Mouse (Mus musculus): ENCODE data around the gene Lrfn5.

The Lrfn5 gene

GRCm38 (mm10) chr12:61522829-61523370 lies at the start of gene Lrfn5:
Gene Lrfn5 (plus strand): TSS chr12:61523150.
- DNase-seq, result peak; percentile 82

GRCm38 (mm10) chr12:61521501-61522147 lies 1.3 kb upstream of the Lrfn5 start:
- DNase-seq, result peak; percentile 17 to 53

GRCm38 (mm10) chr12:61522148-61522828 lies 662 bp upstream of the Lrfn5 start:
- peak; percentile 35 to 67 for DNase-seq

- peak; percentile 37 to 38 for DNase-seq
Measured at GRCm38 (mm10) chr12:61523631-61524182, 757 bp downstream of the Lrfn5 start.

- DNase-seq, result peak; percentile 57 to 68
Measured at GRCm38 (mm10) chr12:61524183-61524651, 1.3 kb downstream of the Lrfn5 start.

- peak; percentile 60 to 75 for DNase-seq
Measured at GRCm38 (mm10) chr12:61526199-61526598, 3.2 kb downstream of the Lrfn5 start.

GRCm38 (mm10) chr12:61579949-61580348 lies 57.0 kb downstream of the Lrfn5 start:
- no peak for DNase-seq

GRCm38 (mm10) chr12:61600305-61600704 lies 77.4 kb downstream of the Lrfn5 start:
- no peak for DNase-seq

GRCm38 (mm10) chr12:61607871-61608270 lies 84.9 kb downstream of the Lrfn5 start:
- DNase-seq, result no peak

GRCm38 (mm10) chr12:61610081-61610480 lies 87.1 kb downstream of the Lrfn5 start:
- no peak for DNase-seq

- DNase-seq, result no peak
Measured at GRCm38 (mm10) chr12:61624532-61624931, 101.6 kb downstream of the Lrfn5 start.

- DNase-seq, result no peak
Measured at GRCm38 (mm10) chr12:61654380-61654779, 131.4 kb downstream of the Lrfn5 start.

GRCm38 (mm10) chr12:61723158-61723557 lies 200.2 kb downstream of the Lrfn5 start:
- DNase-seq, result peak; percentile 42 to 62

GRCm38 (mm10) chr12:61807073-61807605 lies 284.2 kb downstream of the Lrfn5 start:
- DNase-seq, result no peak

GRCm38 (mm10) chr12:61823601-61824000 lies 300.7 kb downstream of the Lrfn5 start:
- no peak for DNase-seq

- DNase-seq, result peak in 1 of 2 experiments; percentile 31
Measured at GRCm38 (mm10) chr12:61826311-61826710, 303.4 kb downstream of the Lrfn5 start.

- no peak for DNase-seq
Measured at GRCm38 (mm10) chr12:61842599-61843291, 319.8 kb downstream of the Lrfn5 start.

- no peak for DNase-seq
Measured at GRCm38 (mm10) chr12:61854183-61854582, 331.2 kb downstream of the Lrfn5 start.
